Mouse (Mus musculus): ENCODE measurements around the gene Gm28102. TPM values are rescaled to one million over a fixed set of nuclear protein-coding genes. Genes with fewer than 3 reads are reported as not detected.

Gene Gm28102
- polyA plus RNA-seq (2012; rRNA removed) = not detected in 2 replicates

GRCm38 (mm10) chrY:88053015-88053414 is at the start of gene Gm28102:
Gene Gm28102, plus strand, starts transcription at chrY:88053315.

Data from colon, adult 2 months (tissue).